Mouse (Mus musculus) liver, embryonic 14.5 days (tissue): ENCODE data around the gene Smim23. TPM values are rescaled to one million over a fixed set of nuclear protein-coding genes. Genes with fewer than 3 reads are reported as not detected.

Experiments
- ATAC-seq: fragments of 200-750 bp; cut with Nextera tagmentation; 2 replicates; pipeline ENCODE4 v1.8.0; 2017; ENCODE audit warnings: moderate number of reproducible peaks, mild to moderate bottlenecking, moderate library complexity; ENCODE audit not compliant: insufficient read depth
- DNase-seq, 3 experiments: peaks; one replicate each; pipeline ENCODE4 v3.0.0-alpha.2; 2012 to 2013; ENCODE audit warnings: low read depth in 3 of 3, low spot score in 3 of 3
- H3K27ac ChIP-seq: fragments of 300-500 bp; sonication (generic); 2 replicates; pipeline ENCODE4 v1.5.1; 2014; ENCODE audit warnings: moderate library complexity, mild to moderate bottlenecking, control low read depth, inconsistent platforms
- H3K27me3 ChIP-seq: fragments of 300-500 bp; sonication (generic); 2 replicates; pipeline ENCODE4 v1.6.1; 2014; ENCODE audit warnings: mild to moderate bottlenecking, low read length, moderate library complexity; ENCODE audit not compliant: control insufficient read depth, insufficient read depth
- H3K36me3 ChIP-seq: fragments of 300-500 bp; sonication (generic); replicated peaks from 2 replicates; pipeline ENCODE4 v1.6.1; 2014; ENCODE audit warnings: low read depth; ENCODE audit not compliant: control insufficient read depth, insufficient read depth
- H3K4me1 ChIP-seq, 2 experiments: fragments of 200-500 bp in 1 of 2; fragments of 300-500 bp in 1 of 2; sonication (generic) in 1 of 2; replicated peaks; 2 replicates each; pipeline ENCODE4 v1.6.1; 2012 to 2014; ENCODE audit warnings: antibody characterized with exemption in 1 of 2, inconsistent platforms in 1 of 2, low read length in 1 of 2; ENCODE audit not compliant: control insufficient read depth in 2 of 2, insufficient read depth in 2 of 2
- H3K4me2 ChIP-seq: fragments of 300-500 bp; sonication (generic); 2 replicates; pipeline ENCODE4 v1.6.1; 2014; ENCODE audit warnings: low read depth, mild to moderate bottlenecking, control low read depth, moderate library complexity
- H3K4me3 ChIP-seq, 2 experiments: fragments of 200-500 bp in 1 of 2; fragments of 300-500 bp in 1 of 2; sonication (generic) in 1 of 2; 2 replicates each; pipeline ENCODE4 v1.5.1; 2012 to 2014; ENCODE audit warnings: low read depth in 2 of 2, low read length in 2 of 2, mild to moderate bottlenecking in 2 of 2, control low read depth in 1 of 2, inconsistent platforms in 1 of 2, moderate library complexity in 1 of 2; ENCODE audit not compliant: insufficient read depth in 1 of 2
- H3K9ac ChIP-seq: fragments of 300-500 bp; sonication (generic); replicated peaks from 2 replicates; pipeline ENCODE4 v1.6.1; 2014; ENCODE audit warnings: mild to moderate bottlenecking, control low read depth, moderate library complexity
- H3K9me3 ChIP-seq: fragments of 300-500 bp; sonication (generic); 2 replicates; pipeline ENCODE4 v1.6.1; 2016; ENCODE audit warnings: low read length, mixed read lengths; ENCODE audit not compliant: control insufficient read depth
- CTCF ChIP-seq: IDR thresholded peaks from 2 replicates; pipeline ENCODE4 v1.5.1; 2016; ENCODE audit warnings: antibody characterized with exemption, low read depth, control low read depth
- EP300 ChIP-seq: IDR thresholded peaks from 2 replicates; pipeline ENCODE4 v1.6.1; 2016; ENCODE audit warnings: antibody characterized with exemption, low read depth
- WGBS: fragments of 180-500 bp; shearing (Covaris S2); extraction: QIAGEN DNeasy Blood & Tissue Kit; methylation state at CpG from one replicate; pipeline ENCODE4 v1.1.7; 2014; ENCODE audit not compliant: insufficient replicate concordance; 5-methylcytosine and 5-hydroxymethylcytosine counted together
- polyA plus RNA-seq, 2 experiments: library from polyadenylated mRNA; depleted of rRNA in 1 of 2; stranded (reverse) in 1 of 2; unstranded in 1 of 2; fragments of >200 nt; fragmentation: Nextera tagmentation in 1 of 2; extraction: Ambion mirVana in 1 of 2; gene quantifications; 2 replicates each; pipeline versions ENCODE4 v1.2.1 to v1.2.3; 2012 to 2014

Smim23 gene
- polyA plus RNA-seq, 2 experiments = not detected

DNA sequence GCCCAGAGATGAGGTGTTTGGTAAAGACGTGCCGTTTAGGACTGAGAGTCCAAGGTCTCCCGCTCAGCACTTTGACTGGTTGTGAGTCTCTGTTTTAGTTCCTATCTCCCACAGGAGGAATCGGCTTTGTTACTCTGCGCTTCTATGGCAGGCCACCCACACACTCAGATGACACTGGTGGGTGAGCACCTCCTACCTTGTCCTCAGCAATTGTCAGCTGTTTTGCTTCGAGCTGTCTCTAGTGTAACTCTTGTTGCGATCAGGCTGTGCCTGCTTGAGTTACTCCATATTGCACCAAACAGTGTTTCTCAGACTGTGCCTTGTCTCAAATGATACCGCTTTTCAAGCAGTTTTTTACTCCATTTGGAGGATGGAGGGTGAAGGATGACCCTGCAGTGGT, 10.1 kb downstream of the Smim23 start:
- no peaks in the 10 kb centered on the region for H3K27me3 ChIP-seq
- H3K36me3 ChIP-seq = no peaks in the 10 kb centered on the region
- DNase-seq = no peak
- no peak overlapping the region for H3K4me3 ChIP-seq
- no peak overlapping the region for H3K27ac ChIP-seq
- no peak overlapping the region for H3K4me2 ChIP-seq
- no peaks in the 10 kb centered on the region for H3K4me1 ChIP-seq
- H3K9me3 ChIP-seq = no peaks in the 10 kb centered on the region
- 70% methylated on average over 8 of the region's 8 CpGs for WGBS
- no peak for TF ChIP-seq CTCF
- no peak for TF ChIP-seq EP300
- H3K9ac ChIP-seq = no peak overlapping the region
- ATAC-seq = no peak

GRCm38 (mm10) chr11:32809091-32809490, 15.3 kb downstream of the Smim23 start:
- Histone ChIP-seq H3K27me3 (no peaks in the 10 kb centered on the region), H3K4me1 (no peaks in the 10 kb centered on the region), H3K9ac (no peak overlapping the region), H3K4me2 (no peak overlapping the region), H3K9me3 (no peaks in the 10 kb centered on the region), H3K27ac (no peak overlapping the region), H3K4me3 (no peak overlapping the region), H3K36me3 (no peaks in the 10 kb centered on the region)
- 47% methylated on average over 1 of the region's 1 CpGs for WGBS
- DNase-seq (no peak), ATAC-seq (no peak)
- no peak for TF ChIP-seq EP300
- TF ChIP-seq CTCF = no peak

GRCm38 (mm10) chr11:32805958-32806357, 18.4 kb downstream of the Smim23 start:
- TF ChIP-seq EP300 = no peak
- TF ChIP-seq CTCF = peak; percentile 61
- WGBS = 8% methylated on average over 2 of the region's 2 CpGs
- peak in 1 of 3 experiments; percentile 3 for DNase-seq

DNA sequence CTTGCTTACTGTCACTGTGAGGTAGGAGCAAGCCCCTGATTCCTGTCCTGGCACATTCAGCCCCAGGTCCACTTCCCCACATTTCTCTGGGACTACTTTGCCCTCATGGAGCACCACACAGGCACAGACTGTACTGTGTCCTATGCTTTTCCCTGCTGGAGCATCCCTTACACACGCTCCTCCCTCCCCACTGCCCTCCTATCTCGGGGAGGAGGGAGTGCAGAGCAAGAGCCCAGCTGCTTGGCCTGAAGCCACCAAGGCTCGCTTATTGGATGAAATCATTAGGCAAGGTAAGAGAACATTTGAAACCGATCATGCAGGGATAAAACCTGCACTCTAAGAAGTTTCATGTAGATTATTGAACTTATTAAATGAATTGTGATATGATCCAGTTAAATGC, 20.7 kb downstream of the Smim23 start:
- H3K9me3 ChIP-seq = no peaks in the 10 kb centered on the region
- H3K4me1 ChIP-seq = no peaks in the 10 kb centered on the region
- DNase-seq (no peak), ATAC-seq (no peak)
- H3K27ac ChIP-seq = no peak overlapping the region
- 49% methylated on average over 4 of the region's 4 CpGs for WGBS
- H3K27me3 ChIP-seq = no peaks in the 10 kb centered on the region
- no peak overlapping the region for H3K9ac ChIP-seq
- no peak overlapping the region for H3K4me2 ChIP-seq
- TF ChIP-seq CTCF (no peak), EP300 (no peak)
- no peaks in the 10 kb centered on the region for H3K36me3 ChIP-seq
- H3K4me3 ChIP-seq = no peak overlapping the region

More at GRCm38 (mm10) chr11:32805958-32806357, 18.4 kb downstream of the Smim23 start:
- H3K27ac ChIP-seq = no peak overlapping the region
- H3K9me3 ChIP-seq = no peaks in the 10 kb centered on the region
- no peaks in the 10 kb centered on the region for H3K4me1 ChIP-seq
- H3K4me3 ChIP-seq = no peak overlapping the region
- H3K36me3 ChIP-seq = no peaks in the 10 kb centered on the region
- ATAC-seq = no peak
- H3K27me3 ChIP-seq = no peaks in the 10 kb centered on the region
- H3K9ac ChIP-seq = no peak overlapping the region
- H3K4me2 ChIP-seq = no peak overlapping the region

DNA sequence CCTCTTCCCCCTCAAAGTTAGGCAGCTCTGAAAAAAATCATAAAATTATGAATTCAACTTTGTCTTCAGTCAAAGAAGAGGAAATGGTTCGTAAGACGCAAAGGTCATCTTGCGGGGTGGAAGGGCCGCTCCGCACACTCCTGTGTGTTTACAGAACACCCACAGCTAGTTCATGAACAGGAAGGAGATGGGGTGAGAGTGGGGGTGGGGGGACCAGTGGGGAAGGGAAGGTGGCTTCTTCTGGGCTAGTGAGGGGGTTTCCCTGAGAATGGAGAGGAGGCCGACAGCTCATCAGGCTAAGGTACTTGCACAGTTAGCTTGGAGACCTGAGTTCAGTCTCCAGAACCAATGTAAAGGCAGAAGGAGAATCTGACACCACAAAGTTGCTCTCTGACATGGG, 22.7 kb downstream of the Smim23 start:
- no peak overlapping the region for H3K9ac ChIP-seq
- no peaks in the 10 kb centered on the region for H3K9me3 ChIP-seq
- H3K36me3 ChIP-seq = no peaks in the 10 kb centered on the region
- H3K4me1 ChIP-seq = no peaks in the 10 kb centered on the region
- no peak for DNase-seq
- H3K27me3 ChIP-seq = no peaks in the 10 kb centered on the region
- WGBS = 54% methylated on average over 6 of the region's 6 CpGs
- H3K27ac ChIP-seq = no peak overlapping the region
- no peak overlapping the region for H3K4me3 ChIP-seq
- no peak for ATAC-seq
- TF ChIP-seq EP300 (no peak), CTCF (no peak)
- H3K4me2 ChIP-seq = no peak overlapping the region
